Mouse (Mus musculus) right cerebral cortex, adult 2 months (tissue): Measurements from ENCODE around the gene Armc10.
"Not testable (repeated sequence)": the region's sequence is repeated elsewhere in the genome, so short reads cannot be mapped to it uniquely, and the experiment has no call there.

Experiments used
- DNase-seq, 2 experiments: peaks; one replicate each; pipeline ENCODE4 v3.0.0; 2021 to 2022; ENCODE audit warnings: low spot score in 2 of 2

Gene Armc10

GRCm38 (mm10) chr5:21667191-21668137 lies 21.9 kb downstream of the Armc10 start:
- DNase-seq, result no peak

GRCm38 (mm10) chr5:21669307-21669706 lies 23.7 kb downstream of the Armc10 start:
- DNase-seq, result no peak

GRCm38 (mm10) chr5:21672812-21673635 lies 27.4 kb downstream of the Armc10 start:
- no peak for DNase-seq

GRCm38 (mm10) chr5:21673742-21674141 lies 28.1 kb downstream of the Armc10 start:
- no peak for DNase-seq

GRCm38 (mm10) chr5:21675019-21675418 lies 29.4 kb downstream of the Armc10 start:
- DNase-seq, result no peak

GRCm38 (mm10) chr5:21675494-21675893 lies 29.9 kb downstream of the Armc10 start:
- no peak for DNase-seq

- DNase-seq, result no peak
Observed at GRCm38 (mm10) chr5:21677939-21678338, 32.3 kb downstream of the Armc10 start.

- no peak for DNase-seq
Observed at GRCm38 (mm10) chr5:21678363-21678762, 32.8 kb downstream of the Armc10 start.

GRCm38 (mm10) chr5:21680029-21680428 lies 34.4 kb downstream of the Armc10 start:
- no peak for DNase-seq

- DNase-seq, result peak; percentile 56 to 63
Observed at GRCm38 (mm10) chr5:21680940-21681339, 35.3 kb downstream of the Armc10 start.

GRCm38 (mm10) chr5:21683811-21684210 lies 38.2 kb downstream of the Armc10 start:
- DNase-seq, result no peak

GRCm38 (mm10) chr5:21685001-21685400 lies 39.4 kb downstream of the Armc10 start:
- no peak for DNase-seq

GRCm38 (mm10) chr5:21687042-21687441 lies 41.4 kb downstream of the Armc10 start:
- peak in 1 of 2 experiments; percentile 37 for DNase-seq

GRCm38 (mm10) chr5:21692230-21692629 lies 46.6 kb downstream of the Armc10 start:
- DNase-seq, result no peak

- no peak for DNase-seq
Observed at GRCm38 (mm10) chr5:21693372-21693870, 47.8 kb downstream of the Armc10 start.

GRCm38 (mm10) chr5:21694854-21695490 lies 49.4 kb downstream of the Armc10 start:
- no peak for DNase-seq

GRCm38 (mm10) chr5:21699555-21699954 lies 53.9 kb downstream of the Armc10 start:
- DNase-seq, result not testable (repeated sequence)

- no peak for DNase-seq
Observed at GRCm38 (mm10) chr5:21700272-21700821, 54.7 kb downstream of the Armc10 start.

- no peak for DNase-seq
Observed at GRCm38 (mm10) chr5:21700934-21701333, 55.3 kb downstream of the Armc10 start.

- peak; percentile 97 to 98 for DNase-seq
Observed at GRCm38 (mm10) chr5:21701351-21702008, 55.9 kb downstream of the Armc10 start, which contains the start of gene Napepld. TSS of gene Napepld (minus strand) at chr5:21701396.

GRCm38 (mm10) chr5:21702009-21702364 lies 56.4 kb downstream of the Armc10 start:
- no peak for DNase-seq
